Mouse (Mus musculus) G1E (cell line): ENCODE results near the gene Fxyd6. TPM values are rescaled to one million over a fixed set of nuclear protein-coding genes. Genes with fewer than 3 reads are reported as not detected.

ENCODE experiments used
- ATAC-seq: 2 replicates; pipeline ENCODE4 v1.8.0; 2016; ENCODE audit warnings: mild to moderate bottlenecking; ENCODE audit not compliant: insufficient number of reproducible peaks, poor library complexity, low FRiP score, severe bottlenecking; ENCODE audit errors: extremely low read depth
- DNase-seq: peaks from one replicate; pipeline ENCODE4 v3.0.0; 2012; ENCODE audit warnings: low spot score
- H3K27me3 ChIP-seq: 2 replicates; pipeline ENCODE4 v1.6.1; 2012; ENCODE audit warnings: mild to moderate bottlenecking, low read length, inconsistent platforms; ENCODE audit not compliant: insufficient read depth
- H3K36me3 ChIP-seq: replicated peaks from 2 replicates; pipeline ENCODE3; 2012; ENCODE audit warnings: mild to moderate bottlenecking, inconsistent platforms
- H3K4me1 ChIP-seq: 2 replicates; pipeline ENCODE4 v1.6.1; 2012; ENCODE audit warnings: low read depth, low read length, inconsistent platforms, mixed read lengths; ENCODE audit not compliant: insufficient read depth
- H3K4me3 ChIP-seq: 2 replicates; pipeline ENCODE4 v1.5.1; 2012; ENCODE audit warnings: low read depth, mild to moderate bottlenecking, inconsistent platforms, low read length, moderate library complexity, mixed read lengths
- H3K9me3 ChIP-seq: replicated peaks from 2 replicates; pipeline ENCODE4 v1.6.1; 2012; ENCODE audit warnings: inconsistent platforms
- CTCF ChIP-seq: IDR thresholded peaks from 2 replicates; pipeline ENCODE4 v1.5.1; 2012; ENCODE audit warnings: low read depth, low read length, inconsistent platforms, mixed read lengths
- GATA1 ChIP-seq: IDR thresholded peaks from 2 replicates; pipeline ENCODE4 v1.6.1; 2012; ENCODE audit warnings: borderline replicate concordance, low read length, inconsistent platforms, mixed read lengths
- GATA2 ChIP-seq: IDR thresholded peaks from 2 replicates; pipeline ENCODE4 v1.6.1; 2012; ENCODE audit warnings: low read depth, low read length, inconsistent platforms, borderline replicate concordance
- POLR2AphosphoS5 ChIP-seq: IDR thresholded peaks from 2 replicates; pipeline ENCODE4 v1.6.1; 2012; ENCODE audit warnings: low read depth, low read length, inconsistent platforms; ENCODE audit not compliant: insufficient replicate concordance
- TAL1 ChIP-seq: conservative IDR thresholded peaks from 2 replicates; pipeline ENCODE4 v1.6.1; 2012; ENCODE audit warnings: low read depth, low read length, inconsistent platforms, mixed read lengths
- polyA plus RNA-seq: library from polyadenylated mRNA; stranded (reverse); fragments of >175 nt; gene quantifications from 2 replicates; pipeline ENCODE4 v1.2.3, GENCODE M21; 2012
- total RNA-seq, 2 experiments: library from RNA; stranded (forward) in 1 of 2; stranded (reverse) in 1 of 2; fragments of 200-1000 nt in 1 of 2; fragments of >200 nt in 1 of 2; fragmentation: Nextera tagmentation in 1 of 2; gene quantifications; 2 replicates each; pipeline ENCODE4 v1.2.3; 2014 to 2017

Fxyd6 gene
- total and polyA plus RNA-seq, 3 experiments, result 0.16 TPM; not detected in 2

DNA sequence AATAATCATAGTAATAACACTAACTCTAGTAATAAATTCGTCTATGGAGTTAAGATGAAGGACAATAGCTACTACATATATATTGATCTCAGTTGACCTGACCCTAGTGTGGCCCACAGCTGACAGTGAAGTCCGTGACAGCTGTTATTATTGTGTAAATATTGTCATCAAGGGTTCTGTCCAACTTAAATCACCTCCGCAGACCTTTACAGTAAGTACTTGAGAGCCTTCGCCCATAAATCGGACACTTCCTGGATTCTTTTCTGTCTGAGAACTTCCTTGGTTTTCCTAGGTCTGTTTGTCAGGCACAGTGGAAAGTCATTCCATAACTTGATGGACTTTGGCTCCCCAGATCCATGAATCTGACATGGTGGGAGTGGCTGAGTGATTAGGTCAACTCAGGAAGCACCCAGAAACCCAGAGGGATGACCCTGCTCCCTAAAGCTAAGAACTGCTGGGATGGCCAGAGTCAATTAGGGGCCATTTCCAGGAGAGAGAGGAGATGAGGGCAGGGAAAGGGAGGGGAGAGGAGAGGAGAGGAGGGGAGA lies 74.3 kb downstream of the Fxyd6 start:
- H3K4me3 ChIP-seq, result no peak overlapping the region
- H3K9me3 ChIP-seq, result no peaks in the 10 kb centered on the region
- H3K27me3 ChIP-seq, result peaks cover 3% of the 10 kb centered on the region; the same call in 1 of the 2 replicates
- ATAC-seq (no peak), DNase-seq (no peak)
- H3K36me3 ChIP-seq, result no peaks in the 10 kb centered on the region
- H3K4me1 ChIP-seq, result no peaks in the 10 kb centered on the region
- no peak for TF ChIP-seq GATA1
- no peak for TF ChIP-seq TAL1
- no peak for TF ChIP-seq CTCF
- TF ChIP-seq POLR2AphosphoS5, result no peak
- no peak for TF ChIP-seq GATA2

Other genes starting within 250 kb of the Fxyd6 start
- not detected in 2 replicates for gene Scn4b, start 231.8 kb upstream of the Fxyd6 start, total RNA-seq (2014; fragmentation: Nextera tagmentation)
- 0.05 TPM in 1 of 2 replicates, not detected in the other for gene Scn4b, start 231.8 kb upstream of the Fxyd6 start, total RNA-seq (2017)
- gene Scn4b, start 231.8 kb upstream of the Fxyd6 start, polyA plus RNA-seq, result not detected in 2 replicates
- gene BC049352, start 188.2 kb upstream of the Fxyd6 start, total RNA-seq (2014; fragmentation: Nextera tagmentation), result not detected in 2 replicates
- 0.22 TPM in 1 of 2 replicates, not detected in the other for gene BC049352, start 188.2 kb upstream of the Fxyd6 start, total RNA-seq (2017)
- not detected in 2 replicates for gene BC049352, start 188.2 kb upstream of the Fxyd6 start, polyA plus RNA-seq
- not detected in 2 replicates for gene Tmprss4, start 166.1 kb upstream of the Fxyd6 start, total RNA-seq (2014; fragmentation: Nextera tagmentation)
- gene Tmprss4, start 166.1 kb upstream of the Fxyd6 start, total RNA-seq (2017), result 0.11 TPM in 1 of 2 replicates, not detected in the other
- not detected in 2 replicates for gene Tmprss4, start 166.1 kb upstream of the Fxyd6 start, polyA plus RNA-seq
- gene Il10ra, start 101.0 kb upstream of the Fxyd6 start, total RNA-seq (2014; fragmentation: Nextera tagmentation), result 0.45 TPM in 1 of 2 replicates, not detected in the other
- 0.16 and 0.17 TPM in 2 replicates for gene Il10ra, start 101.0 kb upstream of the Fxyd6 start, total RNA-seq (2017)
- gene Il10ra, start 101.0 kb upstream of the Fxyd6 start, polyA plus RNA-seq, result 0.07 and 0.09 TPM in 2 replicates
- gene Tmprss13, start 51.1 kb upstream of the Fxyd6 start, total RNA-seq (2014; fragmentation: Nextera tagmentation), result not detected in 2 replicates
- 0.05 TPM in 1 of 2 replicates, not detected in the other for gene Tmprss13, start 51.1 kb upstream of the Fxyd6 start, total RNA-seq (2017)
- gene Tmprss13, start 51.1 kb upstream of the Fxyd6 start, polyA plus RNA-seq, result not detected in 2 replicates
- not detected in 2 replicates for gene Fxyd2, start 29.5 kb downstream of the Fxyd6 start, total RNA-seq (2014; fragmentation: Nextera tagmentation)
- gene Fxyd2, start 29.5 kb downstream of the Fxyd6 start, total RNA-seq (2017), result 0.38 TPM in 1 of 2 replicates, not detected in the other
- gene Fxyd2, start 29.5 kb downstream of the Fxyd6 start, polyA plus RNA-seq, result not detected in 2 replicates
- gene Dscaml1, start 56.4 kb downstream of the Fxyd6 start, total RNA-seq (2014; fragmentation: Nextera tagmentation), result not detected in 2 replicates
- under 0.01 and 0.22 TPM in 2 replicates for gene Dscaml1, start 56.4 kb downstream of the Fxyd6 start, total RNA-seq (2017)
- not detected in 2 replicates for gene Dscaml1, start 56.4 kb downstream of the Fxyd6 start, polyA plus RNA-seq